Mouse (Mus musculus): Measurements from ENCODE around the gene Grwd1.

DNA sequence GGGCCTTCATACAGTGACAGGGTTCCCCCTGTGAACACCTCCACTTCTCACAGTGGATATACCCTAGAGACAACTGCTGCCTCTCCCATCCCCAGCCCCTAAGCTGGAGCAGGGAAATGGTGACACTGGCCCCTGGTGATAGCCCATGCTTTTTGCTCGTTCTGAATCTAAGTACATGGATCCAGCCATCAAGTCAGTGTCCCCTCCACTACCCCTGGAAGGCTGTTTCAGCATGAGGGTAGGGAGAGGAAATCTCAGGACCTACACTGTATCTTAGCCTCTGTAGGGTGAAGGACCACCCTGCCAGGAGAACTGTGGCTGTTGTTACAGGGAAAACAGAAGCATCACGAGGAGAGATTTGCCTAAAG is 14.8 kb downstream of the Grwd1 start:
- TF ChIP-seq CTCF (IDR thresholded peaks at IDR 0.05; ENCODE audit: control insufficient read depth, insufficient read depth, insufficient replicate concordance, low read depth, low read length) (no peak), POLR2A (IDR thresholded peaks at IDR 0.05; ENCODE audit: control insufficient read depth, low read depth, low read length) (no peak)
